Mouse (Mus musculus): Measurements from ENCODE around the gene Nhsl1.

The Nhsl1 gene

DNA sequence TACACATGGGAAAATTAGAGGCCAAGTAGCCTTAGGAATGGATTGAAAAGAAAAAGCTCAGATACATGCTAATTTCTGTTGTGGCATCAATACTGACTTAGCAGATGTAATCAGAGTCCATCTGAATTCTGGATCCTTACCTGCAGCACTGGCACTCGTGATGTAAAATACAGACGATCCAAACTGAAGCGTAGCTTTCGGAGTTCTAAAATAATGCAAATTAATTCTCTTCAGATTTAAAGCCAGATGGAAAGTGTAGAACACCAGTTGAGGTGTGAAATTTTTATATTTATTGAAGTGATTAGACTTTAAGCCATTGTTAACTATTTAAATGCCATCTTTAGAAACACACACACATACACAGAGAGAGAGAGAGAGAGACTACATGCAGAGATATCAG lies 211.4 kb downstream of the Nhsl1 start:
- DNase-seq (ENCODE audit: low read depth, low spot score): no peak

DNA sequence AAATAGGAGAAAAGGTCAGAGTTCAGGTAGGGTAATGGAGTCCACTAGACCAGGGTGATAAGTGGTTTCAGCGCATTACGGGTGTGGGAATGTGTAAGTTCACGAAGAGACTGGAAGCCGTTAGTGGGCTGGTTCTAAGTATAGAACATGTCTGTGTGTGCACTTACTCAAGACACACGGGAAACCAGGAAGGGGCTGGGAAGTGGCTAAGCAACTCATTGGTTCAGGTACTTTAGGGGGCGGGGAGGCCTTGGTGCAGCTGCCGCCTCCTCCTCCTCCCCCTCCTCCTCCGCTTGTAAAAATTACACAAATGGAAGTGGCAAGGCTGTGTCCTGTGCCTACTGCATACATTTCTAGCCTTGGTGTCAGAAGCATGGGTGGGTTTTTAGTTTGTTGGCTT lies 213.5 kb downstream of the Nhsl1 start:
- DNase-seq (ENCODE audit: low read depth, low spot score): peak; percentile 68

DNA sequence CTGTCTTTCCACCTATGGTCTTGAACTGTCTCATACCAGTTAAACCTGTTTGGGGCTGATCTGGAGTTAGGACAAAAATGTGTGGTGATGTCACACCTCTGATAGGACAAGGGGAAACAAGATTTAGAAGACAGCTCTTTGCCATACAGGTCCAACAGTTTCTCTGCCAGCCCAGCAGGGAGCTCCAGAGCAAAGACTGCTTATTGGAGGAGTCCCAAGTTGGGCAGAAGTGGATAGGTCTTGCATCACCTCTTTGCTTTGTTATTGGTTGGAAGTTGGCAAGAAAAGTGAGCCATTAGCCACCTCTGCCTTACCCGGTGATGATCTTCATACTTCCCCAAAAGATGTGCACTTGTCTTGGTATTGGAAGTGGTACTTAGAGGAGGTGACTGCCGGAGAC lies 218.1 kb downstream of the Nhsl1 start:
- DNase-seq (ENCODE audit: low read depth, low spot score): no peak

DNA sequence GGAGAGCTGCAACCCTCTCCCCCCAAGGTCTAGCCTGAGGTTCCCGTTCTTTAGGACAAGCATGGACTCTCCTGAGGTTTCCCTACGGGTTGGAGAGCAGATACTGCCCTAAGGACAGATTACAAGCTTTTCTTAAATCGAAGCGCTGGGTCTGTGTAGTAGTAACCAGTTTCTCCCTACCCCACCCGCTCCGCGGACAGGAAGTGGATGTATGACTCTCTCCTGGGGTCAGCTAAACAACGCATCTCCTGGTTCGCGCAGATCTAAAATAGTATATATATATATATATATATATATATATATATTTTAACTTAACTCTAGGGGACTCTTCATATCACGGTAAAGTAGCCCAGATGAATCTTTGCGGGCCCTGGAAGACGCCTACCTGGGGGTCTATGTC lies 226.5 kb downstream of the Nhsl1 start:
- peak; percentile 9 for DNase-seq (ENCODE audit: low read depth, low spot score)

DNA sequence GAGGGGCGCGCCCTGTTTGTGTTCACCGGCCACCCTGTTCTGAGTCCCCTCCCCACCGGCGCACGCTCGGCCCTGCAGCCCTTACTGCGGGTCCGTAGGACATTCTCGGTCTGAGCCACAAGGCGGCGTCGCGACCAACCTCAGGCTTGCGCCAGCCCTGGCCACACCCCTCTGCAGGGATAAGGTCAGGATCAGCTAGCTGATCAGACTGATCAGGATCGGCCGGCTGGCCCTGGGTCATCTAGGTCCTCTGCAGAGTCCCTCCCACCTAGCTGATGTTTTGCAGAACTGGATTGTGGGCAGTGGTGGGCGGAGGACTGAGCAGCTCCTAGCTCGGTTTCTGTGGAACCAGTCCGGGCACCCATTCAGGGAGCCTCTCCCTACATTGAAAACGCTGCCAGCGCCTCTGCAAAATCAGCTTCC lies 227.0 kb downstream of the Nhsl1 start, which contains the start of gene Hebp2:
TSS of gene Hebp2 (minus strand) at position 264 of the 423 bp plus-strand sequence.
- DNase-seq (ENCODE audit: low read depth, low spot score): peak; percentile 94

DNA sequence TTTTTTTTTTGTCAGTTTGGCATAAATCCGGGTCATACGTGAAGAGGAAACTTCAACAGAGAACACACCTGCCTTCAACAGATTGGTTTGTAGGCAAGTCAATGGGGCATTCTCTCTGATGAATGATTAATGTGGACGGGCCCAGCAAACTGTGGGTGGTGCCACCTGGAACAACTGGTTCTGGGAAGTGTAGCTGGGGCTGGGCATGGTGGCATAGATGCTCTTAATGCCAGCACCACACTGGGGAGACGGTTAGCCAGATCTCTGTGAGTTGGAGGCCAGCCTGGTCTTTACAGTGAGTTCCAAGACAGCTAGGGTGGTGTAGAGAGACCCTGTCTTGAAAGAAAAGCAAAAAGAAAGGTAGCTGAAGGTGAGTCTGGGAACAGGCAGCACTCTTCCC lies 228.6 kb downstream of the Nhsl1 start:
- DNase-seq (ENCODE audit: low read depth, low spot score): no peak

DNA sequence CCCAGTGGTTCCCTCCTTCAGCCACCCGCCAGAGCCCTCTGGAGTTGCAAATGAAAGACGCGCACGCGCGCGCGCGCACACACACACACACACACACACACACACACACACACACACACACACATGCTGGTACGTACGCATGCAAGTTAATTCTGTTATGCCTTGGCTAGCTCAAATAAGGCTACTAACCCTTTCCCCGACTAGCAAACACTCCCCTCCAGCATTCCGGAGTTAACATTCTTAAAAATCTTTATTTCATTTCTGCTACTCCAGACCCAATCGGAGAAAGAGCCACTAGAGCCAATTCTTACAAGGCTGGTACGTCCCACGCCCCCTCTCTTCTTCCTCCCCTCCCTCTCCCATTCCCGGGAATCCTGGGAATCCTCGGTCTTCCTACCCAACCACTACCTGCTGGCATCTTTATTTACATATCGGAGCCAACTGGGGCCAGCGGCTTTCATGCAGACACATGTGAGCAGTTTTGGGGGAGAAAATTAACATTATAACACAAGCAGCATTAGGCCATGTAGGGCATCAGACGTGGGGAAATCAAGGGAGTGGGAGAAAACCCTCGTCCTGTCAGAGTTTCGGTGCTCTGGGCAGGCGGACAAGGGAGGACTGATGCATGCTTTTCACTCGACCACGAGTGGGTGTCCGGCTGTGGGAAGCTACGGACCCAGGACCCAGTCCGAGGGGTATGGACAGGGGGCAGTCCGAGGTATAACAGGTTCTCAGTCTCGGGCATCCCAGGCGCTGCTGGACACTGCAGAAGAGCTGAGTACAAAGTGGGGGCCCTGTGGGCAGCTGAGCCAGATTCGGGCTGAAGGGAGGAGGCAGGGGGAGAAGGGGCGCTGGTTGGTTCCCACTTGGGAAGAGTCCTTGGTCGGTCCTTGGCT lies 230.8 kb downstream of the Nhsl1 start:
- DNase-seq (ENCODE audit: low read depth, low spot score): peak; percentile 75

DNA sequence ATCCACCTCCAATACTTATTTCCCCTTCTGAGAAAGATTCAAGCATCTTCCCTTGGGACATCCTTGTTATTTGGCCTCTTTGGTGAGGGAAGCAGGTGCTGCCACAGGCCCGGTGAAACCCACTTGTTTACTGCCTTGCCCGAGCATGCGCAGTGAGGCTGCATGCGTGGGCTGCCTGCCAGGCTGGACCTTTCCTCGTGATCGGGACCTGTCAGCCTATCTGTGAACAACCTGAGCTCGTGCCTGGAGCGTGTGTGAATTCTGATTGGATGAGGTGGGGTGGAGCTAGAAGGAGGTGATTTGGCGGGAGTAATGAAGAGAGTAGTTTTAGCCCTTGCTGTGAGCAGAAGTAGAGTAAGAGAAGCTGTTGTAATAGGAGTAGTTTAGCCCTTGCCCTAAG lies 240.3 kb downstream of the Nhsl1 start:
- DNase-seq (ENCODE audit: low read depth, low spot score): peak; percentile 92

DNA sequence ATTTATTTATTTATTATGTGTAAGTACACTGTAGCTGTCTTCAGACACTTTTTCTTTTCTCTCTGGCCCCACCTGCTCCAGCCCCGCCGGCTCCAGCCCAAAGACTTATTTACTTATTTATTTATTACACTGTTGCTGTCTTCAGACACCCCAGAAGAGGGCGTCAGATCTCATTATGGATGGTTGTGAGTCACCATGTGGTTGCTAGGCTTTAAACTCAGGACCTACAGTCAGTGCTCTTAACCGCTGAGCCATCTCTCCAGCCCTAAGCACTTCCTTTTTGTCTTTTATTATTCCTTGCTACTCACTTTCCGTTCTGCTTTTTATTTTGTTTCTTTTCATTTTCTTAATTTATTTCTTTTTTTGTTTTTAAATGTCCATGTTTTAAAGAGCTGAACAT lies 242.7 kb downstream of the Nhsl1 start:
- peak; percentile 42 for DNase-seq (ENCODE audit: low read depth, low spot score)

DNA sequence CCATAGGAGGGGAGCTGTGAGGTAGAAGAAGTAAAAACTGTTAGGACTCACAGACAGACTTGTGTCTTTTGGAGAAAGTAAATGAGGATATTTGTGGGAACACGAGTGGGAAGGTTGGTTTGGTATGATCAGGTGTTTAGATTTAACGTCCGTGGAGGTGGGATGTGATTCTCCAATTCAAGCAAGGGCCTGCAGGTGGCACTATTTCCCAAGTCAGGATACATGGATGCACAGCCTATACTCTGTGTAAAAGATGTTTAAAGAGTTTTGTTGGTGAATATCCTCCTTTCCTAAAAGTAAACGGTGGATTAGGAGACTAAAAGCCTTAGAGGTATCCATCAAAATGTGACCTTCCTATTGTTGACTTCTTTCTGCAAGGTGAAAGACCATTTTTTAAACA lies 244.2 kb downstream of the Nhsl1 start:
- DNase-seq (ENCODE audit: low read depth, low spot score): peak; percentile 56

DNA sequence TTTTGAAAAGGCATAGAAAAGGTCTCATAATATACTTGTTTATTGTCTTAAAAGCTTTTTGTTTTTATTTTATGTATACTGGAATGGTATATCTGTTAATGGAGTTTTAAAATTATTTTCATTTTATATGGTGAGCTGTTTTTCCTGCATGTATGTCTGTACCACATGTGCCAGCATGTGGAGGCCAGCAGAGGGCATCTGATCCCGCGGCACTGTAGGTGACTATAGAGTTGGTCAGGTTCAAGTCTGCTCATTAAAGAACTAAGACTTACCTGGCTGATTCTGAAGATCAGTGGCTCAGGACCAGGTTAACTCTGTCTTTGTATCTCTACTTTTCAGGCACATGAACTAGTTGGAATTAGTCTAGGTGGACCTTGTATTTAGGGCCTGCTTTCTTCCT lies 253.8 kb downstream of the Nhsl1 start:
- DNase-seq (ENCODE audit: low read depth, low spot score): peak; percentile 62
